Mouse (Mus musculus) testis, adult 2 months (tissue): ENCODE measurements around the gene Ubtd1.

Source experiments
- CTCF ChIP-seq: fragments of 200-500 bp; IDR thresholded peaks from 2 replicates; pipeline ENCODE4 v1.5.1; 2012; ENCODE audit warnings: low read depth, mild to moderate bottlenecking, inconsistent platforms, low read length, moderate library complexity; ENCODE audit not compliant: control insufficient read depth, insufficient read depth, insufficient replicate concordance
- POLR2A ChIP-seq: fragments of 200-500 bp; IDR thresholded peaks from 2 replicates; pipeline ENCODE4 v1.6.1; 2012; ENCODE audit warnings: low read depth, mild to moderate bottlenecking, inconsistent platforms, low read length, moderate library complexity; ENCODE audit not compliant: control insufficient read depth

- TF ChIP-seq CTCF (no peak), POLR2A (no peak)
These were observed 89.7 kb downstream of the Ubtd1 start for GRCm38 (mm10) chr19:42071221-42071620.
